Comparison of ENCODE assay signal across 8 mouse cellular contexts in genomic region chr7:79147011-79147837, GRCm38 (mm10). TPM values are rescaled to one million over a fixed set of nuclear protein-coding genes. Genes with fewer than 3 reads are reported as not detected.
DNase-seq lines count a peak whose midpoint lies in the region; ATAC-seq lines count a peak whose summit lies in the region.

No protein-coding gene starts in this region.

- no peaks in the 10 kb centered on the region for H3K9me3 ChIP-seq in forebrain, embryonic 11.5 days (ENCODE audit: control insufficient read depth, low read length)
- H3K9me3 ChIP-seq in hindbrain, embryonic 14.5 days (ENCODE audit: control insufficient read depth, low read length) = no peaks in the 10 kb centered on the region
- no peaks in the 10 kb centered on the region for H3K9me3 ChIP-seq in liver, embryonic 16.5 days (replicated peaks; ENCODE audit: control insufficient read depth, low read length)

- peaks cover 6% of the 10 kb centered on the region; the same call in 1 of the 2 replicates for H3K4me1 ChIP-seq in forebrain, embryonic 11.5 days (replicated peaks; ENCODE audit: control insufficient read depth, insufficient read depth, low read length)
- H3K4me1 ChIP-seq in hindbrain, embryonic 14.5 days (replicated peaks; ENCODE audit: control insufficient read depth, insufficient read depth, low read length) = peaks cover 14% of the 10 kb centered on the region
- peaks cover 4% of the 10 kb centered on the region for H3K4me1 ChIP-seq in liver, embryonic 16.5 days (ENCODE audit: control insufficient read depth, low read depth, low read length)

- no peaks in the 10 kb centered on the region for H3K27me3 ChIP-seq in forebrain, embryonic 11.5 days (ENCODE audit: control insufficient read depth, insufficient read depth, low read length)
- H3K27me3 ChIP-seq in hindbrain, embryonic 14.5 days (ENCODE audit: control insufficient read depth, insufficient read depth, low read length) = peaks cover 9% of the 10 kb centered on the region; the same call in 1 of the 2 replicates
- H3K27me3 ChIP-seq in liver, embryonic 16.5 days (ENCODE audit: control insufficient read depth, insufficient read depth, low read depth, low read length) = no peaks in the 10 kb centered on the region

- no peak overlapping the region for H3K27ac ChIP-seq in forebrain, embryonic 11.5 days (ENCODE audit: low read depth, low read length)
- no peak overlapping the region for H3K27ac ChIP-seq in hindbrain, embryonic 14.5 days
- no peak overlapping the region for H3K27ac ChIP-seq in liver, embryonic 16.5 days (ENCODE audit: low read length)

- ATAC-seq in forebrain, embryonic 11.5 days (replicated peaks; ENCODE audit: low FRiP score) = no peak
- ATAC-seq in hindbrain, embryonic 14.5 days (ENCODE audit: low FRiP score) = no peak
- no peak for ATAC-seq in liver, embryonic 16.5 days (ENCODE audit: low read depth)

- H3K4me3 ChIP-seq in forebrain, embryonic 11.5 days (ENCODE audit: low read depth, low read length) = no peak overlapping the region
- H3K4me3 ChIP-seq in hindbrain, embryonic 14.5 days (replicated peaks; ENCODE audit: low read length) = peak overlapping the region; percentile 41; the same call in 1 of the 2 replicates
- peak overlapping the region; percentile 66; the same call in 1 of the 2 replicates for H3K4me3 ChIP-seq in liver, embryonic 16.5 days (ENCODE audit: low read depth, low read length)

- peak; percentile 66 for DNase-seq in gastrocnemius, adult 18-20 months (ENCODE audit: low spot score)
- DNase-seq in gastrocnemius, postnatal 10 days = no peak
- peak; percentile 60 for DNase-seq in forebrain, embryonic 11.5 days (ENCODE audit: low spot score)
- no peak for DNase-seq in hindbrain, embryonic 14.5 days (ENCODE audit: low spot score)
- no peak for DNase-seq in cerebellum, adult 9-11 months
- DNase-seq in layer of hippocampus, postnatal 25 days (ENCODE audit: extremely low spot score in 1 of 2, low spot score in 1 of 2) = no peak
- no peak for DNase-seq in cerebellum, postnatal 36 days

- WGBS in forebrain, embryonic 11.5 days = 52% methylated on average over 12 of the region's 12 CpGs
- WGBS in hindbrain, embryonic 14.5 days = 60% methylated on average over 12 of the region's 12 CpGs
- WGBS in liver, embryonic 16.5 days (ENCODE audit: insufficient replicate concordance) = 58% methylated on average over 12 of the region's 12 CpGs

- no peak overlapping the region for H3K9ac ChIP-seq in forebrain, embryonic 11.5 days (ENCODE audit: low read length)
- H3K9ac ChIP-seq in hindbrain, embryonic 14.5 days = no peak overlapping the region; the same call in 1 of the 2 replicates
- H3K9ac ChIP-seq in liver, embryonic 16.5 days (ENCODE audit: low read depth, low read length) = no peak overlapping the region; the same call in 1 of the 2 replicates

- peak overlapping the region; percentile 83 for H3K4me2 ChIP-seq in forebrain, embryonic 11.5 days (ENCODE audit: low read depth, low read length, severe bottlenecking)
- peak overlapping the region; percentile 66 for H3K4me2 ChIP-seq in hindbrain, embryonic 14.5 days (replicated peaks)
- peak overlapping the region; percentile 74; the same call in 1 of the 2 replicates for H3K4me2 ChIP-seq in liver, embryonic 16.5 days (ENCODE audit: low read depth, low read length)

- H3K36me3 ChIP-seq in forebrain, embryonic 11.5 days (ENCODE audit: control insufficient read depth, insufficient read depth, low read length) = no peaks in the 10 kb centered on the region
- 0 out of 2 replicates have a peak, but pooled peaks cover 5% of the 10 kb centered on the region for H3K36me3 ChIP-seq in hindbrain, embryonic 14.5 days (replicated peaks; ENCODE audit: control insufficient read depth, insufficient read depth)
- H3K36me3 ChIP-seq in liver, embryonic 16.5 days (ENCODE audit: control insufficient read depth, insufficient read depth) = no peaks in the 10 kb centered on the region

RNA-seq across cellular contexts. Expression of gene Mfge8, which starts 1.6 kb away (rescaled TPM):
- 10 to 100 TPM; 36.8 to 51.1 TPM for total RNA-seq in gastrocnemius, adult 18-20 months (2021)
- 10 to 100 TPM; 75.9 to 82.3 TPM for total RNA-seq in gastrocnemius, postnatal 10 days (2021)
- 65.1 and 78.7 TPM in 2 replicates for polyA plus RNA-seq in forebrain, embryonic 11.5 days (2014; fragmentation: Nextera tagmentation; extraction: Ambion mirVana)
- 183 and 205 TPM in 2 replicates for polyA plus RNA-seq in hindbrain, embryonic 14.5 days (2014; fragmentation: Nextera tagmentation; extraction: Ambion mirVana)
- polyA plus RNA-seq in liver, embryonic 16.5 days (2015; fragmentation: Nextera tagmentation; extraction: Ambion mirVana) = 93.2 and 102 TPM in 2 replicates
- 100 to 1,000 TPM; 146 to 168 TPM for total RNA-seq in layer of hippocampus, postnatal 25 days (2021)

RNA-seq across cellular contexts. Expression of gene Hapln3, which starts 16.4 kb away (rescaled TPM):
- total RNA-seq in gastrocnemius, adult 18-20 months (2021) = under 1 TPM; 0.45 to 0.48 TPM
- total RNA-seq in gastrocnemius, postnatal 10 days (2021) = under 1 TPM; 0.79 to 0.82 TPM
- polyA plus RNA-seq in forebrain, embryonic 11.5 days (2014; fragmentation: Nextera tagmentation; extraction: Ambion mirVana) = 1.5 and 2.8 TPM in 2 replicates
- 2.2 and 2.5 TPM in 2 replicates for polyA plus RNA-seq in hindbrain, embryonic 14.5 days (2014; fragmentation: Nextera tagmentation; extraction: Ambion mirVana)
- polyA plus RNA-seq in liver, embryonic 16.5 days (2015; fragmentation: Nextera tagmentation; extraction: Ambion mirVana) = 0.09 and 0.12 TPM in 2 replicates
- 1 to 10 TPM; 2.5 to 4.0 TPM for total RNA-seq in layer of hippocampus, postnatal 25 days (2021)

Comparison
In these comparisons a context has a peak if more than half of its experiments do, and no peak if none do; other contexts are left out.
1. DNase-seq: peak in gastrocnemius, adult 18-20 months (single experiment) and forebrain, embryonic 11.5 days (single experiment); none in gastrocnemius, postnatal 10 days (single experiment), hindbrain, embryonic 14.5 days (single experiment), cerebellum, adult 9-11 months (single experiment), layer of hippocampus, postnatal 25 days (0 of 2) and cerebellum, postnatal 36 days (0 of 2).
2. Peak in every context shown above with its lines, with median percentiles within 50 percentile points of each other: H3K4me2 ChIP-seq.